Mouse (Mus musculus): Measurements from ENCODE around the gene Scly.

- TF ChIP-seq CTCF (IDR thresholded peaks at IDR 0.05; ENCODE audit: extremely low read depth, insufficient read length, insufficient replicate concordance, low read depth, low read length): no peak
- no peak for TF ChIP-seq POLR2A (IDR thresholded peaks at IDR 0.05; ENCODE audit: low read depth, low read length)
Measured at GRCm38 (mm10) chr1:91276581-91276980, 21.6 kb upstream of the Scly start.

Data from small intestine, adult 2 months (tissue).